Mouse (Mus musculus) myocyte (in vitro differentiated cells): Measurements from ENCODE around the gene Disc1.

Experiments used
- CEBPB ChIP-seq: IDR thresholded peaks from 2 replicates; pipeline ENCODE4 v1.6.1; 2011; ENCODE audit warnings: mild to moderate bottlenecking, moderate library complexity; ENCODE audit not compliant: poor library complexity, insufficient read depth, severe bottlenecking
- E2F4 ChIP-seq: IDR thresholded peaks from one replicate; pipeline ENCODE4 v1.6.1; 2011; ENCODE audit warnings: mild to moderate bottlenecking, control low read depth, moderate library complexity; ENCODE audit not compliant: insufficient read depth
- MAX ChIP-seq: IDR thresholded peaks from one replicate; pipeline ENCODE4 v1.6.1; 2011; ENCODE audit warnings: low read depth, mild to moderate bottlenecking, control low read depth
- MYOD1 ChIP-seq, 3 experiments: IDR thresholded peaks; one replicate each; pipeline ENCODE4 v1.6.1; 2011; ENCODE audit warnings: control low read depth in 2 of 3, low read depth in 2 of 3, mild to moderate bottlenecking in 2 of 3, moderate library complexity in 1 of 3; ENCODE audit not compliant: insufficient read length in 2 of 3, control insufficient read depth in 1 of 3
- MYOG ChIP-seq, 3 experiments: IDR thresholded peaks; one replicate each; pipeline ENCODE4 v1.6.1; 2011; ENCODE audit warnings: control low read depth in 2 of 3, low read depth in 2 of 3, mild to moderate bottlenecking in 2 of 3; ENCODE audit not compliant: insufficient read length in 2 of 3, control insufficient read depth in 1 of 3, insufficient read depth in 1 of 3
- POLR2A ChIP-seq: IDR thresholded peaks from one replicate; pipeline ENCODE4 v1.6.1; 2011; ENCODE audit warnings: low read depth, mild to moderate bottlenecking, control low read depth, moderate library complexity; ENCODE audit not compliant: insufficient read length
- TCF12 ChIP-seq: IDR thresholded peaks from one replicate; pipeline ENCODE4 v1.6.1; 2011; ENCODE audit warnings: mild to moderate bottlenecking, control low read depth; ENCODE audit not compliant: poor library complexity, insufficient read depth, severe bottlenecking
- USF1 ChIP-seq: IDR thresholded peaks from one replicate; pipeline ENCODE4 v1.6.1; 2011; ENCODE audit warnings: low read depth, mild to moderate bottlenecking, control low read depth, moderate library complexity

DNA sequence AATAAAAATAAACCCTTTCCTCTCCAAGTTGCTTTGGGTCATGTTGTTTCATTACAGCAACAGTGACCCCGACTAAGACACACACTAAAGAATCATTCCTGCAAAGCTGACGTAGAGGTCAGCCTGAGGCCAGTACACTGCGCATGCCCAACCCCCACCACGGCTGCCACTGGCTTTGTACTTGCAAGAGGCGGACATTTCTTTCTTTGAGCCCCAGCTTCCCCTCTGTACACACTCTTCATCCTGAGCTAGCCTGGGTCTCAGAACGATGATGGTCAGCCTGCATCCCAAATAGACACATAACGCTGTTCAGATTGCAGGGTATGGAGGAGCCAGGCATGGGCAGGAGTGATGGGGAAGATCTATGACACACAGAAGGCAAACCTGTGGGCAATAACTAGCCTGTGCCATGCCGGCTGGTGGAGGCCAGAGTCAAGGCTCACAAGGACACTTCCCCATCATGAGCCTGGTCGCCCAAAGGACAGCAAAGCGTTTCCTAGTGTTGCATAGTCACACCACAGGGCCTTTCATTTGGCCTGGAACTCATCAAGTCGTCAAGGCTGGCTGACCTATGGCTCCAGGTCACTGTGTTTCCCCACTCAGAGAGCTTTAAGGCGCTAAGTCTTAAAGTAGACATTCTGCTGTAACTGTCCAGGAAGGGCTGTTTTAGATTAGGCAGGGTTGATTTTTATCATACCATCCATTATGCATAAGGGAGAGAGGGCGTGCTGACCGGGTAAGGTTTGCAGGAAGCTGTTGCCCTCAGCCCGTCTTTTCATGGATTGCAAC is 13.2 kb upstream of the Disc1 start:
- no peak for TF ChIP-seq TCF12
- no peak for TF ChIP-seq MYOG (IDR thresholded peaks at IDR 0.05; ENCODE audit: control insufficient read depth in 1 of 3, insufficient read depth in 1 of 3, insufficient read length in 2 of 3, low read depth in 2 of 3)
- TF ChIP-seq POLR2A = no peak
- TF ChIP-seq MAX = no peak
- no peak for TF ChIP-seq E2F4
- no peak for TF ChIP-seq CEBPB
- TF ChIP-seq USF1 = no peak
- no peak for TF ChIP-seq MYOD1 (IDR thresholded peaks at IDR 0.05; ENCODE audit: control insufficient read depth in 1 of 3, insufficient read length in 2 of 3, low read depth in 2 of 3)
